Mouse (Mus musculus) testis, adult 2 months (tissue): ENCODE measurements around the gene Terb2.

ENCODE experiments used
- CTCF ChIP-seq: fragments of 200-500 bp; IDR thresholded peaks from 2 replicates; pipeline ENCODE4 v1.5.1; 2012; ENCODE audit warnings: low read depth, mild to moderate bottlenecking, inconsistent platforms, low read length, moderate library complexity; ENCODE audit not compliant: control insufficient read depth, insufficient read depth, insufficient replicate concordance
- POLR2A ChIP-seq: fragments of 200-500 bp; IDR thresholded peaks from 2 replicates; pipeline ENCODE4 v1.6.1; 2012; ENCODE audit warnings: low read depth, mild to moderate bottlenecking, inconsistent platforms, low read length, moderate library complexity; ENCODE audit not compliant: control insufficient read depth

- TF ChIP-seq POLR2A (no peak), CTCF (peak; percentile 79; the same call in 1 of the 2 replicates)
Measured at GRCm38 (mm10) chr2:122243671-122244131, 57.6 kb downstream of the Terb2 start.
